Mouse (Mus musculus): ENCODE results near the gene Akr1c14. TPM values are rescaled to one million over a fixed set of nuclear protein-coding genes. Genes with fewer than 3 reads are reported as not detected.
"Not testable (repeated sequence)": the region's sequence is repeated elsewhere in the genome, so short reads cannot be mapped to it uniquely, and the experiment has no call there.

Akr1c14 gene
- polyA plus RNA-seq, 1 experiment from 2014 or later: 0.88 TPM

GRCm38 (mm10) chr13:4101691-4102090 lies 52.9 kb downstream of the Akr1c14 start:
- no peak for DNase-seq (ENCODE audit: low spot score)
- Histone ChIP-seq H3K4me1 (replicated peaks; ENCODE audit: control insufficient read depth, insufficient read depth, low read length) (no peaks in the 10 kb centered on the region), H3K27ac (ENCODE audit: low read depth) (no peak overlapping the region), H3K9me3 (ENCODE audit: control insufficient read depth, low read length) (no peaks in the 10 kb centered on the region), H3K4me2 (ENCODE audit: low read length) (no peak overlapping the region), H3K9ac (ENCODE audit: low read length) (no peak overlapping the region), H3K27me3 (replicated peaks; ENCODE audit: control insufficient read depth, insufficient read depth, low read length) (no peaks in the 10 kb centered on the region), H3K4me3 (ENCODE audit: low read depth, low read length) (no peak overlapping the region), H3K36me3 (ENCODE audit: control insufficient read depth, insufficient read depth, low read length) (no peaks in the 10 kb centered on the region)
- no peak for ATAC-seq (replicated peaks; ENCODE audit: low FRiP score, low TSS enrichment, low read depth)

GRCm38 (mm10) chr13:4102721-4103120 lies 53.9 kb downstream of the Akr1c14 start:
- H3K4me2 ChIP-seq (ENCODE audit: low read length): no peak overlapping the region
- ATAC-seq (replicated peaks; ENCODE audit: low FRiP score, low TSS enrichment, low read depth): no peak

DNA sequence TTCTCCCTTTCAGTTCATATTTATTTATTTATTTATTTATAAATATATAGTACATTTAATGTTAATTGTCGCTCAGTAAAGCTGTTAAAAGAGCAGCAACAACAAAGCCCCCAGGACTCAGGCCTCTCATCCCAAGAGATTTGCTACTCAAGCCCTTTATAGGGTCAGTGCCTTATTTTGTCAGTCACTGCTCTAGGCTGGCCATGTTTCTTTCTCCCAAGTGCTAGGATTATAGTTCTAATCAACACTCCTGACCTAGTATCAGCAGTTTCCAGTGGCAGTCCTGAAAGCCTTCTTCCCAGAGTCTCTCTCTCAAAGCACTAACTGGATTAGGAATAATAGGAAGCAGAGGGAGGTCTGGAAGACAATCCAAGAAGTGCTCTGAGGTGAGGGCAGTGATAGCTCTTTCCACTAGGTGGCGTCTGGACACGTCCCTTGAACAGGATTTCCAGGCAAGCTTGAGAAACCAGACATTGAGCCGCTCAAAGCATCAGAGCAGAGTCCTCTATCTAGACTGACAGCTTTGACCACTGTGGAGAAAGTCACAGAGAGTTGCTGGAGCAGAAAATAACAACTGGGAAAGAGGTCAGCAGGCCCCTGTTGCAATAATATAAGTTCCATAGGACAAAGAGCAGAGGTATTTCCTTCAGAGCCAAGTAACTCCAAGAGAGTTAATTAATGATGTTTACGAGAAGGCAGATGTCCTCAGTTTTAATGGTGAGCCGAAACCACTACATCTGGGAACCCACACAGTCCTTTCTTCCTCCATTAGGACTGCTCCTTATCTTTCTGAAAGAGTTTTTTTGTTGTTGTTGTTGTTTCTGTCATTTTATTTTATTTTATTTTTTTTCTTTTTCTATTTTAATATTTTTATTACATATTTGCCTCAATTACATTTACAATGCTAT lies 61.7 kb downstream of the Akr1c14 start:
- Histone ChIP-seq H3K36me3 (ENCODE audit: control insufficient read depth, insufficient read depth, low read length) (no peaks in the 10 kb centered on the region), H3K27me3 (replicated peaks; ENCODE audit: control insufficient read depth, insufficient read depth, low read length) (no peaks in the 10 kb centered on the region), H3K9me3 (ENCODE audit: control insufficient read depth, low read length) (no peaks in the 10 kb centered on the region), H3K4me3 (ENCODE audit: low read depth, low read length) (no peak overlapping the region), H3K27ac (ENCODE audit: low read depth) (no peak overlapping the region), H3K4me2 (ENCODE audit: low read length) (no peak overlapping the region), H3K4me1 (replicated peaks; ENCODE audit: control insufficient read depth, insufficient read depth, low read length) (no peaks in the 10 kb centered on the region), H3K9ac (ENCODE audit: low read length) (no peak overlapping the region)
- 31% methylated on average over 6 of the region's 6 CpGs for WGBS
- peak; percentile 73 for DNase-seq (ENCODE audit: low spot score)
- 0 out of 2 replicates have a peak, but pooled peaks have one; percentile 68 for ATAC-seq (replicated peaks; ENCODE audit: low FRiP score, low TSS enrichment, low read depth)

More at GRCm38 (mm10) chr13:4102721-4103120, 53.9 kb downstream of the Akr1c14 start:
- no peaks in the 10 kb centered on the region for H3K9me3 ChIP-seq (ENCODE audit: control insufficient read depth, low read length)
- no peak overlapping the region for H3K27ac ChIP-seq (ENCODE audit: low read depth)
- H3K36me3 ChIP-seq (ENCODE audit: control insufficient read depth, insufficient read depth, low read length): no peaks in the 10 kb centered on the region
- H3K4me1 ChIP-seq (replicated peaks; ENCODE audit: control insufficient read depth, insufficient read depth, low read length): no peaks in the 10 kb centered on the region
- DNase-seq (ENCODE audit: low spot score): no peak
- no peak overlapping the region for H3K9ac ChIP-seq (ENCODE audit: low read length)
- no peaks in the 10 kb centered on the region for H3K27me3 ChIP-seq (replicated peaks; ENCODE audit: control insufficient read depth, insufficient read depth, low read length)
- no peak overlapping the region for H3K4me3 ChIP-seq (ENCODE audit: low read depth, low read length)

DNA sequence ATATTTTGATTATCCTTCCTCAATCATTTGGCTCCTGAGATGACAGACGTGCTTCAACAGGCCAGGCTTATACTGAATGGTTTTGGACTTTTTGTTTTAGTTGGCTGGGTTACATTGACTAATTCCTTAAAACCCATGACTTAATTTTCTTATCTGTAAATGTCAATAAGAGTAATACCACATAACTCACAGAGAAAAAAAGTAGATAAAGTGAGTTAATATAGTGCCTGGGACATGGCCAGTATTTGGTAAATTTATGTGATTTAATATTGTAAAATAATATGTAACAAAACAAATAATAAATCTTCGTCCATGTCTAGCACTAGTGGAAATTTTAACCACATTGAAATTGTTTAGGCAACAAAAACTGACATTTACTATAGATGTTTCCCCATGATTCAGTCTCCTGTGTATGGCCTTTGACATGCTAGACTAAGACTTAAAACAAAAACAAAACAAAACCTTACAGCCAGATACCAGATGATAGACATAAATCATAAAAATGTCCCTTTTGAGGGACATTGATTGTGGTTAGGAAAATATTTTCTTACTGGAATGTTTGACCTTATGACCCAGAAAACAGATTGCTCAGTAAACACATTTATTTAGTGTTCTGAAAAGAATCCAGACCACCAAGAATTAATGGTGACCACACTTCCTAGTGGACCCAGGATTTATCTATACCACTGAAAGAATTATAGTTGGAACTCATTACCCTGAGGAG lies 70.5 kb downstream of the Akr1c14 start:
- Histone ChIP-seq H3K4me1 (replicated peaks; ENCODE audit: control insufficient read depth, insufficient read depth, low read length) (no peaks in the 10 kb centered on the region), H3K9ac (ENCODE audit: low read length) (no peak overlapping the region), H3K9me3 (ENCODE audit: control insufficient read depth, low read length) (no peaks in the 10 kb centered on the region), H3K4me3 (ENCODE audit: low read depth, low read length) (no peak overlapping the region), H3K27me3 (replicated peaks; ENCODE audit: control insufficient read depth, insufficient read depth, low read length) (no peaks in the 10 kb centered on the region), H3K27ac (ENCODE audit: low read depth) (no peak overlapping the region), H3K36me3 (ENCODE audit: control insufficient read depth, insufficient read depth, low read length) (no peaks in the 10 kb centered on the region), H3K4me2 (ENCODE audit: low read length) (no peak overlapping the region)
- 67% methylated on average over 2 of the region's 2 CpGs for WGBS
- DNase-seq (ENCODE audit: low spot score) (no peak), ATAC-seq (replicated peaks; ENCODE audit: low FRiP score, low TSS enrichment, low read depth) (no peak)

DNA sequence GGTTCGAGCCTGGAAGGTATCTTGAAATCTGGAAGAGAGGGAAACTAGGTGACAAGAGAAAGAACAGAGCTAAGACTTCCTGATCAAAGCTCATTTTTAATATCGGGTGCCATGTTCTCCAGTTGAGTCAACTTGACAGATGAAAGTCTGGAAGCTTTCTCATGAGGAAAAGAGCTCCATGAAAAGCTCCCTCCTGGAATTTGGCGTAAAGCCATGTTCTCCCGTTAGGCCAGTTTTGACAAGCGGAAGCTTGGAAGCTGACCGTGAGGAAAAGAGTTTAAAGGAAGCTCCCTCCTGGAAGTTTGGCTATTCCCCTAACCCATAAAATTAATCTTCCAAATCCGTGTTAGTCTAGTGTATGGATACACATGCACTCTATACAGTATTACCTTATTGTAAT lies 74.3 kb downstream of the Akr1c14 start:
- no peaks in the 10 kb centered on the region for H3K4me1 ChIP-seq (replicated peaks; ENCODE audit: control insufficient read depth, insufficient read depth, low read length)
- DNase-seq (ENCODE audit: low spot score) (no peak), ATAC-seq (replicated peaks; ENCODE audit: low FRiP score, low TSS enrichment, low read depth) (no peak)
- WGBS: 71% methylated on average over 7 of the region's 7 CpGs
- H3K36me3 ChIP-seq (ENCODE audit: control insufficient read depth, insufficient read depth, low read length): no peaks in the 10 kb centered on the region
- no peaks in the 10 kb centered on the region for H3K9me3 ChIP-seq (ENCODE audit: control insufficient read depth, low read length)
- no peak overlapping the region for H3K4me3 ChIP-seq (ENCODE audit: low read depth, low read length)
- H3K27ac ChIP-seq (ENCODE audit: low read depth): no peak overlapping the region
- no peaks in the 10 kb centered on the region for H3K27me3 ChIP-seq (replicated peaks; ENCODE audit: control insufficient read depth, insufficient read depth, low read length)
- H3K9ac ChIP-seq (ENCODE audit: low read length): no peak overlapping the region
- no peak overlapping the region for H3K4me2 ChIP-seq (ENCODE audit: low read length)

- not testable (repeated sequence) for H3K9me3 ChIP-seq (ENCODE audit: control insufficient read depth, low read length); H3K27me3 ChIP-seq (replicated peaks; ENCODE audit: control insufficient read depth, insufficient read depth, low read length); H3K4me1 ChIP-seq (replicated peaks; ENCODE audit: control insufficient read depth, insufficient read depth, low read length); DNase-seq (ENCODE audit: low spot score); H3K36me3 ChIP-seq (ENCODE audit: control insufficient read depth, insufficient read depth, low read length); H3K4me3 ChIP-seq (ENCODE audit: low read depth, low read length); ATAC-seq (replicated peaks; ENCODE audit: low FRiP score, low TSS enrichment, low read depth); H3K9ac ChIP-seq (ENCODE audit: low read length); H3K27ac ChIP-seq (ENCODE audit: low read depth); H3K4me2 ChIP-seq (ENCODE audit: low read length)
- WGBS: 94% methylated on average over 6 of the region's 6 CpGs
These were observed 75.7 kb downstream of the Akr1c14 start for GRCm38 (mm10) chr13:4124471-4124870.

DNA sequence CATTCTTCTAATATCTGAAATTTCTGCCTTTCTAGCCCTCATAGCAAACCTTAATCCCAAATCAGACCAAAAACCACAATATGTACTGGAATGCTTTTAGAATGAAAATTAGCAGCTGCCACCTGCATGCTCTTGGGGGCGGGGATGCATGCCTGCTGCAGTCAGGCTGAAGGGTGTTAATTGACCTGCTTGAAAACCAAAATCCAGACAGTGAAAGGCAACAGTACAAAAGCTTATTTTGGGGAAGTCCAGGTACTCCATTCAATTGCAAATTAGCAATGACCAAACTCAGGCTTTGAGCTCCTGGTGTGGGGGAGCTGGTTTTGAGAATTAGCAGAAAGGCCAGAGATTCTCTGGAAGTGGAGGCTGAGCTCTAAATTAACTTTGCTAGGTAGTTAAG lies 77.0 kb downstream of the Akr1c14 start:
- H3K9ac ChIP-seq (ENCODE audit: low read length); DNase-seq (ENCODE audit: low spot score); H3K9me3 ChIP-seq (ENCODE audit: control insufficient read depth, low read length); H3K36me3 ChIP-seq (ENCODE audit: control insufficient read depth, insufficient read depth, low read length); H3K4me3 ChIP-seq (ENCODE audit: low read depth, low read length); H3K4me2 ChIP-seq (ENCODE audit: low read length); ATAC-seq (replicated peaks; ENCODE audit: low FRiP score, low TSS enrichment, low read depth); H3K27me3 ChIP-seq (replicated peaks; ENCODE audit: control insufficient read depth, insufficient read depth, low read length); H3K4me1 ChIP-seq (replicated peaks; ENCODE audit: control insufficient read depth, insufficient read depth, low read length); H3K27ac ChIP-seq (ENCODE audit: low read depth): not testable (repeated sequence)
- WGBS: 89% methylated on average over 1 of the region's 1 CpGs

GRCm38 (mm10) chr13:4129100-4129499 lies 80.3 kb downstream of the Akr1c14 start:
- Histone ChIP-seq H3K9ac (ENCODE audit: low read length) (no peak overlapping the region), H3K4me1 (replicated peaks; ENCODE audit: control insufficient read depth, insufficient read depth, low read length) (no peaks in the 10 kb centered on the region), H3K4me2 (ENCODE audit: low read length) (no peak overlapping the region), H3K27ac (ENCODE audit: low read depth) (no peak overlapping the region), H3K36me3 (ENCODE audit: control insufficient read depth, insufficient read depth, low read length) (no peaks in the 10 kb centered on the region), H3K9me3 (ENCODE audit: control insufficient read depth, low read length) (no peaks in the 10 kb centered on the region), H3K27me3 (replicated peaks; ENCODE audit: control insufficient read depth, insufficient read depth, low read length) (no peaks in the 10 kb centered on the region), H3K4me3 (ENCODE audit: low read depth, low read length) (no peak overlapping the region)
- DNase-seq (ENCODE audit: low spot score): no peak
- ATAC-seq (replicated peaks; ENCODE audit: low FRiP score, low TSS enrichment, low read depth): no peak
- WGBS: 47% methylated on average over 5 of the region's 5 CpGs
